Mouse (Mus musculus): ENCODE results near the gene Csnk1e. TPM values are rescaled to one million over a fixed set of nuclear protein-coding genes. Genes with fewer than 3 reads are reported as not detected.

Gene Csnk1e
- polyA plus RNA-seq, 1 experiment from 2014 or later, result 10.4 TPM

- WGBS (ENCODE audit: insufficient replicate concordance), result under 1% methylated on average over 75 of the region's 90 CpGs
- Histone ChIP-seq H3K9ac (peak within 1 kb of the TSS; percentile 80), H3K27ac (no peak within 1 kb of the TSS), H3K4me1 (replicated peaks) (peaks cover 44% of the 10 kb centered on the region), H3K4me2 (peak within 1 kb of the TSS; percentile 93), H3K9me3 (replicated peaks) (no peaks in the 10 kb centered on the region), H3K4me3 (replicated peaks) (peak within 1 kb of the TSS; percentile 81), H3K27me3 (peaks cover 6% of the 10 kb centered on the region; the same call in 1 of the 2 replicates), H3K36me3 (no peaks in the 10 kb centered on the region)
- peak; percentile 76 for DNase-seq
- ATAC-seq (ENCODE audit: low read depth), result peak; percentile 85
Observed at GRCm38 (mm10) chr15:79402836-79403762, 52.3 kb downstream of the Csnk1e start, which contains the start of gene Tmem184b. Gene Tmem184b, minus strand, starts transcription at chr15:79403569.

GRCm38 (mm10) chr15:79402176-79402575 is 53.2 kb downstream of the Csnk1e start:
- peak overlapping the region; percentile 81 for H3K4me3 ChIP-seq (replicated peaks)
- peak overlapping the region; percentile 80 for H3K9ac ChIP-seq
- peak overlapping the region; percentile 93 for H3K4me2 ChIP-seq
- no peaks in the 10 kb centered on the region for H3K36me3 ChIP-seq
- peaks cover 6% of the 10 kb centered on the region; the same call in 1 of the 2 replicates for H3K27me3 ChIP-seq
- WGBS (ENCODE audit: insufficient replicate concordance), result 24% methylated on average over 5 of the region's 5 CpGs
- no peak overlapping the region for H3K27ac ChIP-seq
- peaks cover 48% of the 10 kb centered on the region for H3K4me1 ChIP-seq (replicated peaks)
- H3K9me3 ChIP-seq (replicated peaks), result no peaks in the 10 kb centered on the region
- DNase-seq (no peak), ATAC-seq (ENCODE audit: low read depth) (no peak)

GRCm38 (mm10) chr15:79400975-79401365 is 54.4 kb downstream of the Csnk1e start:
- Histone ChIP-seq H3K27me3 (peaks cover 6% of the 10 kb centered on the region; the same call in 1 of the 2 replicates), H3K4me3 (replicated peaks) (no peak overlapping the region), H3K36me3 (no peaks in the 10 kb centered on the region), H3K9me3 (replicated peaks) (no peaks in the 10 kb centered on the region), H3K27ac (no peak overlapping the region), H3K9ac (no peak overlapping the region), H3K4me2 (no peak overlapping the region), H3K4me1 (replicated peaks) (peaks cover 60% of the 10 kb centered on the region)
- no peak for ATAC-seq (ENCODE audit: low read depth)
- DNase-seq, result no peak
- WGBS (ENCODE audit: insufficient replicate concordance), result 74% methylated on average over 7 of the region's 7 CpGs

DNA sequence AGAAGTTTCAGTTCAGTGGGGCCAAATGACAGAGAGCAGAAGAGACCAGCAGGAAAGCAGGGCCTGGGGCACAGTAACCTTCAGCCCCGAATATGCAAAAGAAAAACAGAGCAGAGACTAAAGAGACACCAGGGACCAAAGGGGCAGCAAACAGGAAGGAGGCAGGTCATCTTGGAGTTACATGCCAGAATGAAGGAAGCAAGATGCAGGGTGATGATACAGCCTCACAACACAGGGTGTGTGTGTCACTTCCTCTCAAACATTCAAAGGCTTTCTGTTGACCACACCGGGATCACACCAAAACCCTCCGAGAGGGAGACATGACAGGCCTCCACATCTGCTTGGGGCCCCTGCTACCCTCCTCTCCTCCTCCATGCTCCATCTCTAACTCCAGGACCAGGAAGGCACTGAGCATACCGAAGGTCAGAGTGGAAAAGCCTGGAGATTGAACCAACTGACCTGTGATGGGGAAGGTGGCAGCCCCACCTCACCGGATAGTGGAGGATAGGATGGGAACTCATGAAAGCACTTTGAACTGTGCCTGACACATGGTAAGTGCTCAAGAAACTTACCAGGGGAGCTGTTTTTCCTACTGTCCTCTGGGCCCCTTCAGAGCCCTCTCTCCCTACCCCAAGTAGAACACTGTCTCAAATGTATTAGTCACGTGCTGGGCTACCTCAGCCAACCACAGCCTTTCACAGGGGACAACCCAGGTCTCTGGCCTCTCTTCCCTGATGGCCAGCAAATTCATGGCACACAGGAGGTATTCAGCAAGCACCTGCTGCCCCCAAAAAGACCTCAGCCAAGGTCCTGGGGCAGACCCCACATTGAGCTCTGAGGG is 55.0 kb downstream of the Csnk1e start:
- no peak overlapping the region; the same call in 1 of the 2 replicates for H3K27ac ChIP-seq
- DNase-seq (no peak), ATAC-seq (ENCODE audit: low read depth) (no peak)
- 29% methylated on average over 6 of the region's 6 CpGs for WGBS (ENCODE audit: insufficient replicate concordance)
- H3K9ac ChIP-seq, result no peak overlapping the region
- no peaks in the 10 kb centered on the region for H3K9me3 ChIP-seq (replicated peaks)
- H3K4me1 ChIP-seq (replicated peaks), result peaks cover 66% of the 10 kb centered on the region
- H3K4me3 ChIP-seq (replicated peaks), result no peak overlapping the region
- peak overlapping the region; percentile 6; the same call in 1 of the 2 replicates for H3K4me2 ChIP-seq
- peaks cover 6% of the 10 kb centered on the region; the same call in 1 of the 2 replicates for H3K27me3 ChIP-seq
- H3K36me3 ChIP-seq, result no peaks in the 10 kb centered on the region

- 77% methylated on average over 14 of the region's 14 CpGs for WGBS (ENCODE audit: insufficient replicate concordance)
- Histone ChIP-seq H3K36me3 (no peaks in the 10 kb centered on the region), H3K27me3 (peaks cover 3% of the 10 kb centered on the region; the same call in 1 of the 2 replicates), H3K4me1 (replicated peaks) (peaks cover 75% of the 10 kb centered on the region), H3K9me3 (replicated peaks) (no peaks in the 10 kb centered on the region), H3K9ac (no peak overlapping the region), H3K4me3 (replicated peaks) (no peak overlapping the region), H3K27ac (no peak overlapping the region), H3K4me2 (no peak overlapping the region)
- DNase-seq, result no peak
- no peak for ATAC-seq (ENCODE audit: low read depth)
Observed at GRCm38 (mm10) chr15:79399231-79400052, 55.9 kb downstream of the Csnk1e start.

DNA sequence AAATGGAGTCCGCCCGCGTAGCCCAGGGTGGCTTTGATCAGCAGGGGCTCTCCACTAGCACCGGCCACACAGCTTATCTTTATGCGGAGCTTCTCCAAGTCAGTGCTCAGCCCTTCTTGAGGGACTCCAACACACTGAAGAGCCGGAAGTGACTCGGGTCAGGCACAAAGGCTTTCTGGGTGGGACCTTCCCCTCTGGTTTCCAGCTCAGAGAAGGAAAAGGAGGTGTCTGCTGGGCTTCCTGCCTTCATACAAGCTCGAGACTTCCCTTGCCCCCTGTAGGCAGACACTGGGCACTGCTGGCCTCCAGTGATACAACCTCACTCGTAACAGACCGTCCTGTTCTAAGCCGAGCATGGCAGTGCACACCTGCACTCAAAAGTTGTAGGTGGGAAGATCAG is 58.6 kb downstream of the Csnk1e start:
- Histone ChIP-seq H3K4me2 (peak overlapping the region; percentile 36; the same call in 1 of the 2 replicates), H3K27me3 (no peaks in the 10 kb centered on the region), H3K36me3 (no peaks in the 10 kb centered on the region), H3K4me1 (replicated peaks) (peaks cover 80% of the 10 kb centered on the region), H3K9ac (no peak overlapping the region), H3K9me3 (replicated peaks) (no peaks in the 10 kb centered on the region), H3K4me3 (replicated peaks) (no peak overlapping the region), H3K27ac (no peak overlapping the region)
- ATAC-seq (ENCODE audit: low read depth) (0 out of 2 replicates have a peak, but pooled peaks have one; percentile 17), DNase-seq (peak; percentile 40)
- WGBS (ENCODE audit: insufficient replicate concordance), result 18% methylated on average over 11 of the region's 11 CpGs

DNA sequence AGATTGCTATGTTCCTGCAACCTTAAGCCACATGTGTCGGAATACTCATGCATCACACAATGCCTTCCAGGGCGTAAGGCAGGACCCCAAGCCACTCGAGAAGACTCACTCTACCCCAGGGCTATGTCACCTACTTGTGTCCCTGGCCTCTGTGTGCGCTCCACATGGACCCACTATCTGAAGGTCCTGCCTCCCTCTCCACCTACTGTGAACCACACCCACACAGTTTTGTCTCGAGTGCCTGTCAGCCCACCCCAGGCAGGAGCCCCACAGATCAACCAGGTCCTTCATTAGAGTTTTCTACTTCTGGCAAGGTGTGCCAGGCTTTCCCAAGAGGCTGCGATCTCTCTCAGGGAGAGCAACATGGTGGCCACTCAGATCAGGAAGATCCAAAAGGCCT is 60.1 kb downstream of the Csnk1e start:
- DNase-seq (no peak), ATAC-seq (ENCODE audit: low read depth) (no peak)
- Histone ChIP-seq H3K4me3 (replicated peaks) (no peak overlapping the region), H3K4me2 (no peak overlapping the region), H3K27ac (no peak overlapping the region), H3K4me1 (replicated peaks) (peaks cover 81% of the 10 kb centered on the region), H3K9ac (no peak overlapping the region), H3K27me3 (no peaks in the 10 kb centered on the region), H3K36me3 (no peaks in the 10 kb centered on the region), H3K9me3 (replicated peaks) (no peaks in the 10 kb centered on the region)
- 56% methylated on average over 6 of the region's 6 CpGs for WGBS (ENCODE audit: insufficient replicate concordance)

DNA sequence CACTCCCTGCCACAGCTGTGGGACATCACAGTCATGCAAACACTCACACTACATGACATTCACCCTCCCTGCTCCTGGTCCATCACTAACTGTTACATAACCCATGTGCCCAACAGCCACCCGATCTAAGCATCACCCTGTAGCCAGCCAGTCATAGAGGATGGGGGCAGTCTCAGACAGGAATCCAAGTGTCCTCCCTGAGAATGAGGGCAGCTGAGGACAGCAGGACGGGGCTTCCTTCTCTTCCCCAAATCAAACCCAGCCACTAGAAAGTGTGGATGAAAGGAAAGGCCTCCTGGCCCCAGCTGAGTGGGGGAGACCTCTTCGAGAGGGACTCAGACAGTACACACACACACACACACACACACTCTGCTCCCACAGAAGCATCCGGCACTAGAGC is 60.5 kb downstream of the Csnk1e start:
- no peak overlapping the region for H3K4me3 ChIP-seq (replicated peaks)
- H3K9ac ChIP-seq, result no peak overlapping the region
- H3K9me3 ChIP-seq (replicated peaks), result no peaks in the 10 kb centered on the region
- H3K27ac ChIP-seq, result no peak overlapping the region
- no peak overlapping the region for H3K4me2 ChIP-seq
- ATAC-seq (ENCODE audit: low read depth) (no peak), DNase-seq (no peak)
- WGBS (ENCODE audit: insufficient replicate concordance), result 63% methylated on average over 4 of the region's 4 CpGs
- no peaks in the 10 kb centered on the region for H3K36me3 ChIP-seq
- H3K4me1 ChIP-seq (replicated peaks), result peaks cover 81% of the 10 kb centered on the region
- H3K27me3 ChIP-seq, result no peaks in the 10 kb centered on the region

DNA sequence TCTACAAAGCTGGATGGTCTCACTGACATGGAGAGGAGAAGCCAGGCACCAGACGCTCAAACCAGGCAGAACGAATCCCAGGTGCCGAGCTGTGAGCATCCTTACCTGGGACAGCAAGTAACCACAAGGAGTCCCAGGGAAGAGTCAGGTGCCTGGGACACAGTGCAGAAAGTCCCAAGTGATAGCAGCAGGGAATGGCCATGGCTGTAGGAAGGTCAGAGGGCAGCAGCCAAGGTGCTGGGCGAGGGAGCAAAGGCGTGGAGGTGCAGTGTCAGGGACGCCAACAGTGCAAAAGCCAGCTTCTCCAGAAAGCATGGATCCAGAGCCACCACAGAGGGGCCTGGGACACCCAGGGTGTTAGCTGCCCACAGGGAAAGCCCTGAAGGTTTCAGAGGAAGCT is 62.3 kb downstream of the Csnk1e start:
- no peak for DNase-seq
- Histone ChIP-seq H3K9me3 (replicated peaks) (no peaks in the 10 kb centered on the region), H3K9ac (no peak overlapping the region), H3K4me3 (replicated peaks) (no peak overlapping the region), H3K36me3 (no peaks in the 10 kb centered on the region), H3K4me1 (replicated peaks) (peaks cover 90% of the 10 kb centered on the region), H3K27ac (peak overlapping the region; percentile 72), H3K4me2 (no peak overlapping the region), H3K27me3 (no peaks in the 10 kb centered on the region)
- 76% methylated on average over 6 of the region's 6 CpGs for WGBS (ENCODE audit: insufficient replicate concordance)
- no peak for ATAC-seq (ENCODE audit: low read depth)

GRCm38 (mm10) chr15:79392527-79392926 is 62.8 kb downstream of the Csnk1e start:
- Histone ChIP-seq H3K27me3 (no peaks in the 10 kb centered on the region), H3K9me3 (replicated peaks) (no peaks in the 10 kb centered on the region), H3K4me2 (no peak overlapping the region), H3K36me3 (no peaks in the 10 kb centered on the region), H3K4me3 (replicated peaks) (no peak overlapping the region), H3K9ac (no peak overlapping the region), H3K27ac (peak overlapping the region; percentile 72), H3K4me1 (replicated peaks) (peaks cover 95% of the 10 kb centered on the region)
- 64% methylated on average over 5 of the region's 5 CpGs for WGBS (ENCODE audit: insufficient replicate concordance)
- DNase-seq (no peak), ATAC-seq (ENCODE audit: low read depth) (peak; percentile 46; the same call in 1 of the 2 replicates)

All from liver, embryonic 13.5 days (tissue).